Mouse (Mus musculus): ENCODE measurements around the gene Egfl8.

- TF ChIP-seq CTCF (IDR thresholded peaks at IDR 0.05; ENCODE audit: low read depth) (peak; percentile 81), EP300 (IDR thresholded peaks at IDR 0.05; ENCODE audit: low read depth) (no peak)
These were observed 35.9 kb upstream of the Egfl8 start for GRCm38 (mm10) chr17:34651507-34652221.

Data from liver, embryonic 14.5 days (tissue).